Mouse (Mus musculus) CH12.LX (cell line): ENCODE results near the gene Tns3.

ENCODE experiments used
- CTCF ChIP-seq, 2 experiments: IDR thresholded peaks in 1 of 2; conservative IDR thresholded peaks in 1 of 2; 2 replicates each; pipeline ENCODE4 v1.5.1; 2011 to 2012; ENCODE audit warnings: low read depth in 2 of 2, low read length in 2 of 2, improper control_type of control experiment in 1 of 2, inconsistent platforms in 1 of 2, mild to moderate bottlenecking in 1 of 2, moderate library complexity in 1 of 2
- HCFC1 ChIP-seq: IDR thresholded peaks from 2 replicates; pipeline ENCODE4 v1.6.1; 2012; ENCODE audit warnings: low read depth, mild to moderate bottlenecking, inconsistent platforms, low read length, improper control_type of control experiment
- KAT2A ChIP-seq: IDR thresholded peaks from 2 replicates; pipeline ENCODE4 v1.6.1; 2012; ENCODE audit warnings: low read length, improper control_type of control experiment, inconsistent platforms; ENCODE audit not compliant: insufficient replicate concordance
- MAFK ChIP-seq: IDR thresholded peaks from 2 replicates; pipeline ENCODE4 v1.6.1; 2011; ENCODE audit warnings: low read length, improper control_type of control experiment; ENCODE audit not compliant: insufficient replicate concordance
- POLR2A ChIP-seq: IDR thresholded peaks from 2 replicates; pipeline ENCODE4 v1.6.1; 2011; ENCODE audit warnings: low read depth, mild to moderate bottlenecking, improper control_type of control experiment, low read length
- POLR2AphosphoS2 ChIP-seq: IDR thresholded peaks from 2 replicates; pipeline ENCODE4 v1.6.1; 2011; ENCODE audit warnings: low read depth, low read length, improper control_type of control experiment
- TBP ChIP-seq: conservative IDR thresholded peaks from 2 replicates; pipeline ENCODE4 v1.6.1; 2011; ENCODE audit warnings: low read depth, low read length, improper control_type of control experiment
- TCF12 ChIP-seq: IDR thresholded peaks from 2 replicates; pipeline ENCODE4 v1.6.1; 2014; ENCODE audit warnings: low read depth, mild to moderate bottlenecking, inconsistent platforms, low read length, improper control_type of control experiment

GRCm38 (mm10) chr11:8495801-8496200, 168.5 kb downstream of the Tns3 start:
- TF ChIP-seq KAT2A = no peak
- TF ChIP-seq CTCF (conservative IDR thresholded peaks at IDR 0.05 in 1 of 2, IDR thresholded peaks at IDR 0.05 in 1 of 2; ENCODE audit: low read depth in 2 of 2, low read length in 2 of 2) = no peak
- TF ChIP-seq TBP = no peak
- TF ChIP-seq POLR2A = no peak
- TF ChIP-seq MAFK = no peak
- TF ChIP-seq HCFC1 = no peak
- no peak for TF ChIP-seq POLR2AphosphoS2
- TF ChIP-seq TCF12 = no peak
